Mouse (Mus musculus) ovary, postnatal 36 days (tissue): ENCODE measurements at regions not wholly inside any gene's neighbourhood (a gene's known extent, or its start where the extent isn't known, plus 50 kb on each side); places are given as distances from the start of the nearest gene placed in this dataset.
"Not testable (repeated sequence)": the region's sequence is repeated elsewhere in the genome, so short reads cannot be mapped to it uniquely, and the experiment has no call there.

ENCODE experiments used
- DNase-seq: peaks from one replicate; pipeline ENCODE4 v3.0.0; 2022; ENCODE audit warnings: low spot score, mixed read lengths

DNA sequence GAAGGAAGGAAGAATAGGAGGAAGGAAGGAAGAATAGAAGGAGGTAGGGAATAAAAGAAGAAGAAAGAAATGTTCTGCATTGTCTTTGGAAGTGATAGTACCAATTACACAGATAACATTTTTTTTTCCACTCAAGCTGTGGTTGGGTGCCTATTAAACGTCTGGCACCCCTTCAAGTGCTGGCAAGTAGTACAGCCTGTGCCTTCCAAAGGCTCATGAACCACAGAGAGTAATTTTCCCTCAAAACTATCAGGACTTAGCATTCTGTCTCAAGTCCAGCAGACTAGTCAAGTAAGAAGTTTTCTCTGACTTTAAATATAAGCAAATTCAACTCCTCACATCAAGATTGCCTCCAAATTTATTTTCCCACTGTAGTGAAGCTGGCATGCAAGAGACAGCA lies 321.0 kb upstream of the Klf6 start:
- no peak for DNase-seq

GRCm38 (mm10) chr13:5545521-5545920 lies 315.8 kb upstream of the Klf6 start:
- DNase-seq, result no peak

- no peak for DNase-seq
These were observed 315.3 kb upstream of the Klf6 start for GRCm38 (mm10) chr13:5546011-5546410.

DNA sequence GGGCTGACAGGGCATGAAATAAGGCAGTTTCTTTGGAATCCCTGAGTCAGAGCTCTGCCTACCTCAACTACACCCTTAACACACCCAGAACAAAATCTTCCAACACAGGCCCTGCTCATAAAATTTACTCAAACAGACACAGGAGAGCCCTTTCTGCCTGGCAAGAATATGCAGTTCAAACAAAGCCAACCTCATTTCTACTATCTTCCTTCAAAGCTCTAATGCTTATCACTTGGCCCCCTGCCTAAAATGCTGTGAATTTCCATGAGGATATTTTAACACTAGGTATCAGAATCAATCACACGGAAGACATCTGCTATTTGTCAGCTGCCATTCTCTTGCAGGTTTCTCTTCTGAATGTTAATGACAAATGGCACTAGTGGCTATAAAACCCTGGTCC lies 314.3 kb upstream of the Klf6 start:
- no peak for DNase-seq

- DNase-seq, result no peak
These were observed 312.5 kb upstream of the Klf6 start for GRCm38 (mm10) chr13:5548768-5549167.

- DNase-seq, result no peak
These were observed 312.1 kb upstream of the Klf6 start for GRCm38 (mm10) chr13:5549175-5549574.

DNA sequence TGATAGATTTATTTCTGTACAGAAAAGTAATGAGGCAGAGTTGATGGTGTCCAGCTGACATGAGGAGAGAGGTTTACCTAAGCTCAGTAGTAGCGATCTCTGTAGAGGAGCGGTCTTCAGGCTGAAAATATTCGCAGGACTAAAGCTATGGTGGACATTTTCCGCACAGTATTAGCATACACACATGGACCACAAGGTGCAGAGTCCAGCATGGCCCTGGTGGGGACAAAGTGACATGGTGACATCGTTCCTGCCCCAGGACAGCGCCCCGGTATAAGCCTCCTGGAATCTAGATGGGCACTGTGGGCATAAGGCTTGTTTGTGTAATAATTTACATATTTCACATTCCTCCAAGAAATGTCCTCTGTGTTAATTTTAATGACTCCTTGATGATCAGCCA lies 311.5 kb upstream of the Klf6 start:
- no peak for DNase-seq

DNA sequence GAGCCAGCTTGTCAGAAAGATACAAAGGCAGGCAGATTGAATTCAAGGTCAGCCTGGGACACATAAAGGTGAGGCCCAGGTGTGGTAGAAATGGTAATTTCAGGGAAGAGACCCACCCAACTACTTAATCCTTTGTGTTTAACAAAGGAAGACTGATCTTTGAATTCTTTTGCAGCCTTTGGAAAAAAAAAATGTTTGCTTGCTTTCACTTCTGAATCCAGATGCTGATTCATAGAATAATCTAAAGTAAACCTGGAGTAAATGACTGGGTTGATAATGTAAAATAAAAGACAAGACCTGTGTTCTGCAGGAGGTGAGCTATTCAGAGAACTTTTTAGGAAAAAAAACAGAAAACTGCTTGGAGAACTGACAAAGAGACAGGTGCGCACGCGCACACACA lies 310.9 kb upstream of the Klf6 start:
- DNase-seq, result no peak

DNA sequence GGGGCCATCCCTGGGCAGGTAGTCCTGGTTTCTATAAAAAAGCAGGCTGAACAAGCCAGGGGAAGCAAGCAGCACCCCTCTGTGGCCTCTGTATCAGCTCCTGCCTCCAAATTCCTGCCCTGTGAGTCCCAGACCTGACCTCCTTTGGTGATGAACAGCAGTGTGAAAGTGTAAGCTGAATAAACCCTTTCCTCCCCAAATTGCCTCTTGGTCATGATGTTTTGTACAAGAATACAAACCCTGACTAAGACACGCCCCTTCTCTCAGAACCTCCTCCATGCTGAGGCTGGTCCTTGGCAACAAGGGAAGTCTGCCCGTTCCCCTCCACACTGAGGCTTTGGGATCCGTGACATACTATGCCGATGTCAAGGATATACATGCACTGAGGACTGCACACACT lies 310.2 kb upstream of the Klf6 start:
- DNase-seq, result no peak

GRCm38 (mm10) chr13:5553461-5553860 lies 307.8 kb upstream of the Klf6 start:
- no peak for DNase-seq

- DNase-seq, result no peak
These were observed 303.2 kb upstream of the Klf6 start for GRCm38 (mm10) chr13:5558095-5558494.

DNA sequence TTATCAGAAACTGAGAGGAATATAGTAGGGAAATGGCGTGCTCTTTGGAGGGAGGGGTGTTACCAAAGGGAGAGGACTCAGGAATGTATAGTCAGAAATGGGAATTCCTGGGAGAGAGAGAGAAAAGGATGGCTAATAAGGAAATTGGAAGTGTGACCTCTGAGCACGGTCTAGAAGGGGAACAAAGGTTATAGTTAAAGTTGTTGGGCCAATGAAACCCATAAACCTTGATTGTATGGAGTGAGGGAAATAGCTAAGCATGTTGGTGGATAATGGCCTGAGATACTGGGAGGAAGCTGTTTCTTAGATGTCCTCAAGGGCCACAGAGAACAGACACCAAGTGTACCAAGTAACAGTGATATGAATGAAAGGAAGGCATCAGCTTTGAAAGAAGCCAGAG lies 294.8 kb upstream of the Klf6 start:
- DNase-seq, result no peak

DNA sequence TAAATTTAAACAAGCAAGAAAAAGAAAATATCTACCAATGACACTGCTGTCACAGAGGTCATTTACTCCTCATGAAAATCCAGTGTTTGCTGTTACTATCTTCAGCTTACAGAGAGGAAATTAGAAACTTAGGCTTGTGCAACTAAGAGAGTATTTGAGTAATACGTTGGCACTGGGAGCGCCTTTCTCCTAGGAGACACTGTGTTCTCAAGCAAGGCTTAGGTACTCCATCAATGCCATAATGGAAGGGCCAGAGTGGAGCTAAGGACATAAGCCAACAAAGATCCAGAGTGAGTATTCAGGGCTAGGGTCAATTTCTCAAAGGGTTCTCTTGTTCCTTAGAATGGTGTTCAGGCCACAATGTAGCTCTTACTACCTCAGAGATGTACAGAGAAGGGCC lies 294.4 kb upstream of the Klf6 start:
- no peak for DNase-seq

GRCm38 (mm10) chr13:5569579-5569978 lies 291.7 kb upstream of the Klf6 start:
- no peak for DNase-seq

DNA sequence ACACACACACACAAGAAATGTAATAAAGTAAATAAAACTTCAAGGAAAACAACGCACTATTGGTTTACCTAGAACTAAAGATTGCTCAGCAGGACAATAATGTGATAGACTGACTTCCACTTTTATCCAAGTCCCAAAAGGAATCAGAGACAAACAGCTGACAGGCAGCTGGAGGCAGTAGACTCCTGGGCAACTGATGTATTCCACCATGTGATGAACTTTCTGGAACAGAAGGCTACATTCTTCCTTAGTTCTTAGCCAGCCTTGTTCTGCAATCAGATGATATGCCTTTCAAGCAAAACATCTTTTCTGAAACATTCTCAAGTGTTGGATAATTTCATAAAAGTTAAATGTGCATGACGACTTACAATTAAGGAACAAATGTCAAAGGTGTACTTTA lies 290.9 kb upstream of the Klf6 start:
- no peak for DNase-seq

- no peak for DNase-seq
These were observed 284.7 kb upstream of the Klf6 start for GRCm38 (mm10) chr13:5576568-5576967.

- DNase-seq, result not testable (repeated sequence)
These were observed 277.6 kb upstream of the Klf6 start for GRCm38 (mm10) chr13:5583681-5584080.

DNA sequence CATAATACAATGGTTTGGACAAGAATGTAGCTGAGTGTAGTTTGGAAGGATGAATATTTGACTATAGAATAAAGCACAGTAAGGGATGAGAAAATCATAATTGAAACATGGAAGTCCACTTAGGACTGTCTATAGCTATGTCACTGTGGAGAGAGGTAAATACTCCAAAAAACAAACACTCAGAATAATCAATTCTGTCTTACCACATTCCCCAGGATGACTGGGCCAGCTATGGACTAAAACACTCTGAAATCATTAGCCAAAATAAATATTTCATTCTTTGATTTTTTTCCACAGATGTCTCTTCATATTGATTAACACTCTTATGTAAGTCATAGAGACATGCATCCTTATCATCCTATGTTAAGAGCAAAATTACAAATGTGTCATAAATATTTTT lies 274.1 kb upstream of the Klf6 start:
- no peak for DNase-seq

DNA sequence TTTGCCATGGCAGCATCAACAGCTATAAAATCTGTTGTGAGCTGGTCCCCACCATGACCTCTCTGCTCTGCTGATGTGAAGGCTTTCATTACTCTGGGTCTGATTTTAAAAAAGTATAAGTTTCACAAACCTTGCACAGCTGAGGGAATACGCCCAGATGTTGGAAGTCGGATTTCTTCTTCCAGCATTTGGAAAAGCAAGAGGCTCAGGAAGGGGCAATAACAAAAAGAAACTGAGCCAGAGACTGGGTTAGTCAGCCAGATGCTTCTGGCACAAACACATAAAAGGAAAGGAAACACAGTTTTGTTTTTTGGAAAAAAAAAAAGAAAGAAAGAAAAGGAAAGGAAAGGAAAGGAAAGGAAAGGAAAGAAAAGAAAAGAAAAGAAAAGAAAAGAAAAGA lies 270.0 kb upstream of the Klf6 start:
- no peak for DNase-seq

- DNase-seq, result no peak
These were observed 269.3 kb upstream of the Klf6 start for GRCm38 (mm10) chr13:5591837-5592555.

GRCm38 (mm10) chr13:5592556-5593061 lies 268.7 kb upstream of the Klf6 start:
- DNase-seq, result no peak

- no peak for DNase-seq
These were observed 259.6 kb upstream of the Klf6 start for GRCm38 (mm10) chr13:5601648-5602047.

- no peak for DNase-seq
These were observed 257.2 kb upstream of the Klf6 start for GRCm38 (mm10) chr13:5603905-5604596.

DNA sequence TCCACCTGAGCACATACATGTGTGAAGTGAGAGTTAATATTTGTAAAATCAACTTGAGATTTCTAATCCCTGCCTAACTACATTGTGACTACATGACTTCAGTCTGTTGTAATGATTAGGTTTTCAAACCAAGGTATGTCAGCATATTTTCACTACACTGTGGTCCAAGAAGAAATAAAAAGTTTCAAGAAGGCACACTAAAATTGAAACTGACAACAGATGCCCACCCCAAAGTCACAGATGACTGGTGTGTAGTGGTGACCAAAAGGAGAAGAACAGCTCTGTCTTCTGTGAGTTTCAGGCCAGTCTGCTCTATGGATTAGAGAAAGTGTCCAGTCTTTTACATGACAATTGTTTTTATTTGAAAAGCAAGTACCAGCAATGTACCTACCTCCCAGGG lies 255.9 kb upstream of the Klf6 start:
- no peak for DNase-seq
